Mouse (Mus musculus) lung, embryonic 14.5 days (tissue): ENCODE data around the gene C1ql4. TPM values are rescaled to one million over a fixed set of nuclear protein-coding genes. Genes with fewer than 3 reads are reported as not detected.

Source experiments
- ATAC-seq: fragments of 200-750 bp; cut with Nextera tagmentation; 2 replicates; pipeline ENCODE4 v1.8.0; 2017; ENCODE audit warnings: mild to moderate bottlenecking, moderate TSS enrichment, moderate library complexity; ENCODE audit not compliant: insufficient read depth
- DNase-seq: peaks from one replicate; pipeline ENCODE4 v3.0.0-alpha.2; 2015
- H3K27ac ChIP-seq: fragments of 300-500 bp; sonication (generic); 2 replicates; pipeline ENCODE4 v1.5.1; 2014; ENCODE audit warnings: low read depth, mild to moderate bottlenecking, moderate library complexity
- H3K27me3 ChIP-seq: fragments of 300-500 bp; sonication (generic); 2 replicates; pipeline ENCODE4 v1.6.1; 2014; ENCODE audit warnings: low read length, control low read depth; ENCODE audit not compliant: insufficient read depth
- H3K36me3 ChIP-seq: fragments of 300-500 bp; sonication (generic); 2 replicates; pipeline ENCODE4 v1.6.1; 2014; ENCODE audit warnings: control low read depth; ENCODE audit not compliant: insufficient read depth
- H3K4me1 ChIP-seq: fragments of 300-500 bp; sonication (generic); 2 replicates; pipeline ENCODE4 v1.6.1; 2014; ENCODE audit warnings: antibody characterized with exemption, control low read depth; ENCODE audit not compliant: insufficient read depth
- H3K4me2 ChIP-seq: fragments of 300-500 bp; sonication (generic); 2 replicates; pipeline ENCODE4 v1.6.1; 2014; ENCODE audit warnings: mild to moderate bottlenecking
- H3K4me3 ChIP-seq: fragments of 300-500 bp; sonication (generic); 2 replicates; pipeline ENCODE4 v1.5.1; 2014; ENCODE audit warnings: low read depth, low read length
- H3K9ac ChIP-seq: fragments of 300-500 bp; sonication (generic); 2 replicates; pipeline ENCODE4 v1.6.1; 2014
- H3K9me3 ChIP-seq: fragments of 300-500 bp; sonication (generic); 2 replicates; pipeline ENCODE4 v1.6.1; 2016; ENCODE audit warnings: low read depth, low read length, control low read depth
- CTCF ChIP-seq: IDR thresholded peaks from 2 replicates; pipeline ENCODE4 v1.5.1; 2016; ENCODE audit warnings: antibody characterized with exemption, low read depth
- WGBS: fragments of 180-500 bp; shearing (Covaris S2); extraction: QIAGEN DNeasy Blood & Tissue Kit; methylation state at CpG from one replicate; pipeline ENCODE4 v1.1.7; 2014; 5-methylcytosine and 5-hydroxymethylcytosine counted together
- polyA plus RNA-seq: library from polyadenylated mRNA; unstranded; fragments of >200 nt; fragmentation: Nextera tagmentation; extraction: Ambion mirVana; gene quantifications from 2 replicates; pipeline ENCODE4 v1.2.1, GENCODE M21; 2014

Gene C1ql4
- polyA plus RNA-seq, 1 experiment from 2014 or later = not detected

GRCm38 (mm10) chr15:99126081-99126815 is 38.6 kb upstream of the C1ql4 start:
- Histone ChIP-seq H3K27me3 (no peaks in the 10 kb centered on the region), H3K9me3 (no peaks in the 10 kb centered on the region), H3K9ac (peak overlapping the region; percentile 92), H3K27ac (peak overlapping the region; percentile 94), H3K4me3 (peak overlapping the region; percentile 78), H3K4me2 (peak overlapping the region; percentile 80), H3K36me3 (no peaks in the 10 kb centered on the region), H3K4me1 (peaks cover 3% of the 10 kb centered on the region; the same call in 1 of the 2 replicates)
- ATAC-seq (peak; percentile 91), DNase-seq (peak; percentile 97)
- WGBS = under 1% methylated on average over 112 of the region's 115 CpGs
- TF ChIP-seq CTCF = no peak

DNA sequence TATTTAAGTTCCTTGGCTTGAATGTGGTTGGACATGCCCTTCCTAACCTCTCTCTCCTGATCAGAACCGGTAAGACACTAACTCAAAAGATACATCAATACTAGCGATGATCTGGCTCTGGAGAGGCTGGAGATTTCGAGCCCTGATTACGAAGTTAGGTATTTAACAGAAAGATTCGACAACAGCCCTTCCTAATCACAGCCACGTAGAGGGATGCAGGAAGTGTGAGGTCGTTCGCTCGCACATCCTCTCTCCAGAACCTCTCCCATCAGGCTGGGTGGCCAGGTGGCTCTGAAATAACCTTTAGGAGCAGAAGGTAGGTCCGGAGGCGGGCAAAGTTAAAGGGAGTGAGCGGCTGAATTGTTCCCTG is 38.1 kb upstream of the C1ql4 start, which contains the start of gene Spats2:
Gene Spats2 (plus strand): TSS at position 206 of the 370 bp plus-strand sequence.
- WGBS = under 1% methylated on average over 12 of the region's 12 CpGs
- no peaks in the 10 kb centered on the region for H3K36me3 ChIP-seq
- ATAC-seq = no peak

DNA sequence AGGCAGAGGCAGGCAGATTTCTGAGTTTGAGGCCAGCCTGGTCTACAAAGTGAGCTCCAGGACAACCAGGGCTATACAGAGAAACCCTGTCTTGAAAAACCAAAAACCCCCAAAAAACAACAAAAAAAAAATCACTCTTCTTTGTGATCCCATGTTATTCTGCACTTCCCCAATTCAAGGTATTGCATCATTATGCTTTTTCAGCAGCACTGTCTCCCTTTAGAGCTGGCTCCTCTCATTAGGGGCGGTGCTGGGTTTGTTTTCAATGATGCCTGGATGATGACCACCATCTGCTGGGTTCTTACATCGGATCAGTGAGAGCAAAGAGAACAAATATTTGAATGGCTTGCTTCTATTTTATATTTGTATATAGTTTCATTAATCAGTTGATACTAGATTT is 35.0 kb upstream of the C1ql4 start:
- H3K9me3 ChIP-seq = no peaks in the 10 kb centered on the region
- H3K4me1 ChIP-seq = no peaks in the 10 kb centered on the region
- H3K4me2 ChIP-seq = no peak overlapping the region
- ATAC-seq (no peak), DNase-seq (peak; percentile 22)
- H3K27ac ChIP-seq = no peak overlapping the region
- TF ChIP-seq CTCF = no peak
- H3K9ac ChIP-seq = no peak overlapping the region
- 66% methylated on average over 2 of the region's 2 CpGs for WGBS
- no peaks in the 10 kb centered on the region for H3K27me3 ChIP-seq
- no peak overlapping the region for H3K4me3 ChIP-seq
- H3K36me3 ChIP-seq = no peaks in the 10 kb centered on the region

More for the DNA sequence above, 38.1 kb upstream of the C1ql4 start, which contains the start of gene Spats2:
- Histone ChIP-seq H3K9me3 (no peaks in the 10 kb centered on the region), H3K4me1 (peaks cover 3% of the 10 kb centered on the region; the same call in 1 of the 2 replicates), H3K9ac (peak within 1 kb of the TSS; percentile 92), H3K4me3 (peak within 1 kb of the TSS; percentile 78), H3K27ac (peak within 1 kb of the TSS; percentile 94), H3K27me3 (no peaks in the 10 kb centered on the region), H3K4me2 (peak within 1 kb of the TSS; percentile 80)
- no peak for TF ChIP-seq CTCF
- no peak for DNase-seq

DNA sequence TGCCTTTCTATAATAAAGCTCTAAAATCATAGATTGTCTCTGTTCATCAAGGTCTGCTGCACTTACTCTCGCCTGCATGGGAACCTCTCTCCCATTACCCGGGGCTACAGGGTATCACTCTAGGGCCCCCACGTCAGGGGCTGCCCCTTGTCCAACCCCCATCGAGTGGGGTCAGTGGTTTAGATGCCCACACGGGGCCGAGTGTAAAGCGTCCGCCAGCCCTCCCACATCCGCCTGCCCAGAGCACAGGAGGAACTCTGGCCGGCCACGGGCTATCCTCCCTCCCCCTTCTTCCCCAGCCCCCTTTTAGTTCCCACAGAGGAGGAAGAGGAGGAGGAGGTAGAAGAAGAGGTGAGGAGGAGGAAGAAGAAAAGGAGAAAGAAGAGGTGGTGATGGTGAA is 33.2 kb upstream of the C1ql4 start:
- 9% methylated on average over 11 of the region's 11 CpGs for WGBS
- H3K27ac ChIP-seq = no peak overlapping the region
- H3K9me3 ChIP-seq = no peaks in the 10 kb centered on the region
- H3K4me2 ChIP-seq = no peak overlapping the region
- H3K4me3 ChIP-seq = no peak overlapping the region
- ATAC-seq (no peak), DNase-seq (no peak)
- TF ChIP-seq CTCF = no peak
- H3K36me3 ChIP-seq = no peaks in the 10 kb centered on the region
- no peaks in the 10 kb centered on the region for H3K27me3 ChIP-seq
- H3K4me1 ChIP-seq = no peaks in the 10 kb centered on the region
- no peak overlapping the region for H3K9ac ChIP-seq

- DNase-seq (no peak), ATAC-seq (no peak)
- H3K4me2 ChIP-seq = no peak overlapping the region
- no peaks in the 10 kb centered on the region; the same call in 1 of the 2 replicates for H3K4me1 ChIP-seq
- no peak overlapping the region for H3K27ac ChIP-seq
- no peak overlapping the region for H3K9ac ChIP-seq
- H3K36me3 ChIP-seq = no peaks in the 10 kb centered on the region
- 41% methylated on average over 11 of the region's 11 CpGs for WGBS
- no peak for TF ChIP-seq CTCF
- no peak overlapping the region for H3K4me3 ChIP-seq
- no peaks in the 10 kb centered on the region for H3K27me3 ChIP-seq
- no peaks in the 10 kb centered on the region for H3K9me3 ChIP-seq
Observed at GRCm38 (mm10) chr15:99116539-99116938, 28.9 kb upstream of the C1ql4 start.

DNA sequence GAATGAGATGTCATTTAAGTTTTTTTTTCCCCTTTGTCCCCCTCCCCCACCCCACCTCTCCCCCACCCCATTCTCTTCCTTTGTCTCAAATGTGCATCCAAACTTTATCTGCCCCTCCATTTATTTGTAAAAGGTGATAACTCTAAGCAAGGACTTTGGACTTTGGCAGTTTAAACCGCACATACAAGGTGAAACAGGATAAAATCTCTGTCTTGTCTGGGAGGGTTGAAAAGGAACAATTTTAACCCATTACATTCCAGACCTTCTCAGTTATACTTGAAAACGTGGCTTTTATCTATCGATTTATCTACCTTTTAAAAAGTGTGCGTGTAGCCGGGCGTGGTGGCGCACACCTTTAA is 27.4 kb upstream of the C1ql4 start:
- Histone ChIP-seq H3K27ac (no peak overlapping the region), H3K9ac (no peak overlapping the region), H3K36me3 (no peaks in the 10 kb centered on the region), H3K4me2 (no peak overlapping the region), H3K27me3 (no peaks in the 10 kb centered on the region), H3K4me1 (no peaks in the 10 kb centered on the region; the same call in 1 of the 2 replicates), H3K9me3 (no peaks in the 10 kb centered on the region), H3K4me3 (no peak overlapping the region)
- ATAC-seq = no peak
- no peak for TF ChIP-seq CTCF
- whole genome bisulfite sequencing = 74% methylated on average over 7 of the region's 7 CpGs
- DNase-seq = no peak

DNA sequence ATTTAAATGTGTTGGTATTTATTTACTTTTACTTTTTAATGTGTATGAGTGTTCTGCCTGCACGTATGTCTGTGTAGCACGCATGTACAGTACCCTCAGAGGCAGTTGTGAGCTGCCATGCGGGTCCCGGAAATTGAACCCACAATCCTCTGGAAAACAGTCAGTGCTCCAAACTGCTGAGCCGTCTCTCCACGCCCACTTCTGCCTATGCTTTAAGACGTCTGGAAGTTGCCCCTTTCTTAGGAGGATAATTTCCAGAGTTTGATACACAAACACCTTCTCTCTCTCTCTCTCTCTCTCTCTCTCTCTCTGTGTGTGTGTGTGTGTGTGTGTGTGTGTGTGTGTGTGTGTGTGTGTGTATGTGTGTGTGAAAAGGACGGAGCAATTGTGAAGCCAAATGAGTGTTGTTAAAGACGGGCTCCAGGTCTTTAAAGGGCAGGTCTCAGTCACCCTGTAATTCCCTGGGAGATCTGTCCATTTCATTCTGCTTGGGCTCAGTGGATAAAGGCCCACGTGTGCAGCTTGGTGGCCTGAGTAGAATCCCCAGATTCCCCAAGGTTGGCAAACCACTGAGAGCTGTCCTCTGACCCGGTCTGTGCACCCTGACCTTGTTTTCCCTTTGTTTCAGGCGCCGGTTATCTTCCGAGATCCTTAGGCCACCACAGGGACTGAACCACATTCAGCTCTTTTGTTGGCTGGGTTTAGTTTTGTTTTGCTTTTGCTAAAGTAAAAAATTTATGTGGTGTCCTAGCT is 26.9 kb upstream of the C1ql4 start:
- H3K9ac ChIP-seq = no peak overlapping the region
- no peak for TF ChIP-seq CTCF
- 46% methylated on average over 14 of the region's 14 CpGs for WGBS
- H3K4me2 ChIP-seq = no peak overlapping the region
- DNase-seq (no peak), ATAC-seq (no peak)
- no peaks in the 10 kb centered on the region for H3K36me3 ChIP-seq
- H3K27ac ChIP-seq = no peak overlapping the region
- no peaks in the 10 kb centered on the region for H3K9me3 ChIP-seq
- H3K4me3 ChIP-seq = no peak overlapping the region
- H3K27me3 ChIP-seq = no peaks in the 10 kb centered on the region
- no peaks in the 10 kb centered on the region; the same call in 1 of the 2 replicates for H3K4me1 ChIP-seq
